ENCODE assay signal across 28 mouse cellular contexts in genomic region chr3:8001027-8001426, GRCm38 (mm10).
"Had no signal": no experiment of that assay in that cellular context is flagged by ENCODE, and none has a peak within 500 bp of the region (broad histone marks: within the 10 kb centered on the region; RNA-seq: fewer than 3 reads in every experiment).

No protein-coding gene starts in this region.

- H3K4me2 ChIP-seq: embryonic facial prominence, embryonic 12.5 days; embryonic facial prominence, embryonic 13.5 days; embryonic facial prominence, embryonic 15.5 days; forebrain, embryonic 12.5 days; forebrain, embryonic 13.5 days; forebrain, embryonic 15.5 days; heart, embryonic 11.5 days; heart, embryonic 12.5 days had no signal

- DNase-seq: cerebellum, postnatal 10 days; cerebellum, postnatal 14 days; cerebellum, postnatal 25 days; cerebellum, postnatal 36 days; embryo, embryonic 11 days; forebrain, postnatal 0 days; gastrocnemius, adult 2 months; gastrocnemius, postnatal 10 days; gastrocnemius, postnatal 14 days; gastrocnemius, postnatal 25 days; gastrocnemius, postnatal 36 days; heart, adult 11 months; heart, adult 18-20 months; heart, adult 2 months had no signal

- H3K4me1 ChIP-seq: embryonic facial prominence, embryonic 10.5 days; embryonic facial prominence, embryonic 12.5 days; embryonic facial prominence, embryonic 13.5 days; embryonic facial prominence, embryonic 15.5 days; forebrain, embryonic 10.5 days; forebrain, embryonic 12.5 days; forebrain, embryonic 13.5 days; forebrain, embryonic 15.5 days; heart, embryonic 10.5 days; heart, embryonic 12.5 days had no signal

- H3K27ac ChIP-seq: embryonic facial prominence, embryonic 10.5 days; embryonic facial prominence, embryonic 12.5 days; embryonic facial prominence, embryonic 13.5 days; embryonic facial prominence, embryonic 15.5 days; forebrain, embryonic 10.5 days; forebrain, embryonic 12.5 days; forebrain, embryonic 13.5 days; forebrain, embryonic 15.5 days; gastrocnemius, adult 2 months; heart, adult 2 months; heart, embryonic 10.5 days had no signal

- H3K27me3 ChIP-seq: embryonic facial prominence, embryonic 12.5 days; embryonic facial prominence, embryonic 13.5 days; embryonic facial prominence, embryonic 15.5 days; forebrain, embryonic 12.5 days; forebrain, embryonic 13.5 days; forebrain, embryonic 15.5 days; heart, embryonic 12.5 days had no signal

- H3K4me3 ChIP-seq: embryonic facial prominence, embryonic 10.5 days; embryonic facial prominence, embryonic 12.5 days; embryonic facial prominence, embryonic 13.5 days; embryonic facial prominence, embryonic 15.5 days; erythroblast, embryonic 14.5 days; forebrain, embryonic 10.5 days; forebrain, embryonic 12.5 days; forebrain, embryonic 13.5 days; forebrain, embryonic 15.5 days; gastrocnemius, adult 2 months; heart, adult 2 months; heart, embryonic 10.5 days; heart, embryonic 12.5 days had no signal

- ATAC-seq: forebrain, embryonic 13.5 days; forebrain, embryonic 14.5 days; forebrain, embryonic 15.5 days; forebrain, embryonic 16.5 days; forebrain, postnatal 0 days had no signal

- H3K9ac ChIP-seq: embryonic facial prominence, embryonic 12.5 days; embryonic facial prominence, embryonic 13.5 days; embryonic facial prominence, embryonic 15.5 days; forebrain, embryonic 12.5 days; forebrain, embryonic 13.5 days; forebrain, embryonic 15.5 days; forebrain, postnatal 0 days; heart, embryonic 12.5 days had no signal

- H3K36me3 ChIP-seq: embryonic facial prominence, embryonic 10.5 days; embryonic facial prominence, embryonic 12.5 days; embryonic facial prominence, embryonic 13.5 days; embryonic facial prominence, embryonic 15.5 days; forebrain, embryonic 10.5 days; forebrain, embryonic 12.5 days; forebrain, embryonic 15.5 days; heart, embryonic 10.5 days; heart, embryonic 12.5 days had no signal

- H3K9me3 ChIP-seq: embryonic facial prominence, embryonic 10.5 days; embryonic facial prominence, embryonic 12.5 days; embryonic facial prominence, embryonic 13.5 days; embryonic facial prominence, embryonic 15.5 days; forebrain, embryonic 10.5 days; forebrain, embryonic 12.5 days; forebrain, embryonic 13.5 days; forebrain, embryonic 15.5 days; heart, embryonic 10.5 days had no signal
